Mouse (Mus musculus) urinary bladder, postnatal 25 days (tissue): ENCODE data around the gene Tbcd.

Experiments
- DNase-seq: peaks from one replicate; pipeline ENCODE4 v3.0.0; 2022; ENCODE audit warnings: low spot score

Tbcd gene

GRCm38 (mm10) chr11:121451753-121452635 lies at the start of gene Tbcd:
Gene Tbcd (plus strand): TSS chr11:121451949.
- peak; percentile 97 for DNase-seq

- DNase-seq, result no peak
These were observed 44.2 kb upstream of the Tbcd start for GRCm38 (mm10) chr11:121407366-121408155.

- DNase-seq, result no peak
These were observed 37.0 kb upstream of the Tbcd start for GRCm38 (mm10) chr11:121414762-121415161.

- no peak for DNase-seq
These were observed 36.4 kb upstream of the Tbcd start for GRCm38 (mm10) chr11:121415351-121415750.

GRCm38 (mm10) chr11:121417971-121418370 lies 33.8 kb upstream of the Tbcd start:
- no peak for DNase-seq

GRCm38 (mm10) chr11:121418932-121419331 lies 32.8 kb upstream of the Tbcd start:
- no peak for DNase-seq

- no peak for DNase-seq
These were observed 31.4 kb upstream of the Tbcd start for GRCm38 (mm10) chr11:121420379-121420778.

- DNase-seq, result peak; percentile 97
These were observed 30.8 kb upstream of the Tbcd start, which contains the start of gene Fn3krp for GRCm38 (mm10) chr11:121420830-121421552. Gene Fn3krp (plus strand): TSS chr11:121421401.

GRCm38 (mm10) chr11:121421553-121422173 lies 30.1 kb upstream of the Tbcd start:
- DNase-seq, result no peak

- DNase-seq, result no peak
These were observed 18.4 kb upstream of the Tbcd start for GRCm38 (mm10) chr11:121433397-121433796.

GRCm38 (mm10) chr11:121434156-121435155 lies 17.3 kb upstream of the Tbcd start, which contains the start of gene Fn3k:
Gene Fn3k (plus strand): TSS chr11:121434913.
- DNase-seq, result peak; percentile 61

- no peak for DNase-seq
These were observed 14.5 kb upstream of the Tbcd start for GRCm38 (mm10) chr11:121437236-121437635.

- no peak for DNase-seq
These were observed 12.0 kb upstream of the Tbcd start for GRCm38 (mm10) chr11:121439686-121440292.

- no peak for DNase-seq
These were observed 10.1 kb upstream of the Tbcd start for GRCm38 (mm10) chr11:121441653-121442052.

GRCm38 (mm10) chr11:121442076-121442475 lies 9.7 kb upstream of the Tbcd start:
- no peak for DNase-seq

- DNase-seq, result no peak
These were observed 478 bp upstream of the Tbcd start for GRCm38 (mm10) chr11:121451216-121451726.

GRCm38 (mm10) chr11:121457874-121458273 lies 6.1 kb downstream of the Tbcd start:
- DNase-seq, result no peak

- DNase-seq, result no peak
These were observed 15.7 kb downstream of the Tbcd start for GRCm38 (mm10) chr11:121467408-121467807.

GRCm38 (mm10) chr11:121474831-121475230 lies 23.1 kb downstream of the Tbcd start:
- DNase-seq, result no peak
